ENCODE assay signal across 10 mouse cellular contexts in the genomic region with DNA sequence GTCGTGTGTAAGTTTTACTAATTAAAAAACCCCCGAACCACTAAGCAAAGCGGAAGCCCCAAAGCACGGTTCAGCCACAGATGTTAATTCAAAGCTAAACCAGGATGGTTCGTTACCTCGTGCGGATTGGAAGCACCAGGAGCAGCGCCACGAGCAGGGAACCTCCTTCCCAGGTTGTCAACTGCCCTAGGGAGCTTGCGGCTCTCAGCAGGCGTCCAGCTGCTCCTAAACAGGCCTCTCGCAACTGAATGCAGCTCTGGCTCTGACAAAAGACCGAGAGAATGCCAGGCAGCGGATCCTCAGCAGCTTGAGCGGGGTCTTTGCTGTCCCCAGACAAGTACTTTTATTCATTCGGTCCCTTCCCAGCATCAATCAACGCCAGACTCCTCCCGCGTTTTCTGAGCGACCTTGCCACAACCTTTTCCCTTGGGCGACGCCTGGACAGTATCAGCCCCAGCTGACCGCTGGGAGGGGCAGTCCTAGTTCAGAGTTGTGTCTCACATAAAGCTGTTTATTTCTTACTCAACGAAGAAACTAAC. TPM values are rescaled to one million over a fixed set of nuclear protein-coding genes. Genes with fewer than 3 reads are reported as not detected.
A peak's percentile ranks its signal among the peaks of the same experiment; 100 is the strongest.
DNase-seq lines count a peak whose midpoint lies in the region; ATAC-seq and TF ChIP-seq lines count a peak whose summit lies in the region.
"Had no signal": no experiment of that assay in that cellular context is flagged by ENCODE, and none has a peak within 500 bp of the region (broad histone marks: within the 10 kb centered on the region; RNA-seq: fewer than 3 reads in every experiment).

Ednrb (minus strand) TSS at position 392 of the 539 bp plus-strand sequence.

- no peak for TF ChIP-seq CTCF in kidney, adult 2 months (conservative IDR thresholded peaks at IDR 0.05; ENCODE audit: insufficient read depth, insufficient read length, low read depth, low read length)
- TF ChIP-seq CTCF in midbrain, postnatal 0 days (IDR thresholded peaks at IDR 0.05) = no peak

- H3K27ac ChIP-seq in kidney, adult 2 months (ENCODE audit: insufficient read depth, low read depth, low read length) = peak within 1 kb of the TSS; percentile 52
- H3K27ac ChIP-seq in liver, embryonic 11.5 days (ENCODE audit: low read depth, low read length) = no peak within 1 kb of the TSS; the same call in 1 of the 2 replicates
- peak within 1 kb of the TSS; percentile 59; the same call in 1 of the 2 replicates for H3K27ac ChIP-seq in midbrain, postnatal 0 days (ENCODE audit: low read depth, low read length)

- no peaks in the 10 kb centered on the region for H3K9me3 ChIP-seq in liver, embryonic 11.5 days (ENCODE audit: control insufficient read depth, low read length)
- no peaks in the 10 kb centered on the region for H3K9me3 ChIP-seq in midbrain, postnatal 0 days (ENCODE audit: low read length)

- H3K4me2 ChIP-seq in liver, embryonic 11.5 days = peak within 1 kb of the TSS; percentile 72
- H3K4me2 ChIP-seq in midbrain, postnatal 0 days (ENCODE audit: low read depth, low read length, poor library complexity, severe bottlenecking) = peak within 1 kb of the TSS; percentile 96

- no peak for TF ChIP-seq POLR2A in kidney, adult 2 months (IDR thresholded peaks at IDR 0.05; ENCODE audit: low read depth, low read length)

- peak; percentile 47 for ATAC-seq in common myeloid progenitor, adult 5-6 weeks (replicated peaks; ENCODE audit: low read depth, poor library complexity, severe bottlenecking)
- no peak; the same call in 1 of the 2 replicates for ATAC-seq in liver, embryonic 11.5 days (replicated peaks; ENCODE audit: low FRiP score)
- peak; percentile 73 for ATAC-seq in midbrain, postnatal 0 days (ENCODE audit: low FRiP score)

- H3K36me3 ChIP-seq in kidney, adult 2 months (ENCODE audit: control insufficient read depth, insufficient read depth, low read length) = no peaks in the 10 kb centered on the region
- H3K36me3 ChIP-seq in liver, embryonic 11.5 days (ENCODE audit: control insufficient read depth, insufficient read depth, low read length) = no peaks in the 10 kb centered on the region
- no peaks in the 10 kb centered on the region for H3K36me3 ChIP-seq in midbrain, postnatal 0 days (ENCODE audit: insufficient read depth, low read length)
- H3K36me3 ChIP-seq: G1E had no signal

- H3K9ac ChIP-seq in liver, embryonic 11.5 days (ENCODE audit: low read depth, low read length) = peak within 1 kb of the TSS; percentile 37
- peak within 1 kb of the TSS; percentile 54 for H3K9ac ChIP-seq in midbrain, postnatal 0 days (replicated peaks; ENCODE audit: low read length, poor library complexity, severe bottlenecking)

- no peak for DNase-seq in layer of hippocampus, adult 18-20 months (ENCODE audit: low spot score in 2 of 2)
- no peak for DNase-seq in layer of hippocampus, adult 11-12 months (ENCODE audit: low spot score)
- DNase-seq in heart, adult 9 months (ENCODE audit: low spot score in 2 of 2) = peak; percentile 35 to 36
- DNase-seq in kidney, adult 2 months = peak; percentile 66
- DNase-seq in liver, embryonic 11.5 days (ENCODE audit: low spot score) = peak; percentile 39
- DNase-seq in midbrain, postnatal 0 days (ENCODE audit: low spot score) = peak; percentile 74
- no peak for DNase-seq in cerebellum, adult 11-12 months

- H3K27me3 ChIP-seq in kidney, adult 2 months (replicated peaks; ENCODE audit: control insufficient read depth, insufficient read depth, low read length) = no peaks in the 10 kb centered on the region
- peaks cover 16% of the 10 kb centered on the region for H3K27me3 ChIP-seq in liver, embryonic 11.5 days (replicated peaks; ENCODE audit: control insufficient read depth, insufficient read depth, low read length)
- H3K27me3 ChIP-seq in midbrain, postnatal 0 days (ENCODE audit: insufficient read depth, low read length) = no peaks in the 10 kb centered on the region

- H3K4me1 ChIP-seq in kidney, adult 2 months (ENCODE audit: control insufficient read depth, insufficient read depth, low read length) = no peaks in the 10 kb centered on the region
- 0 out of 2 replicates have a peak, but pooled peaks cover 2% of the 10 kb centered on the region for H3K4me1 ChIP-seq in liver, embryonic 11.5 days (replicated peaks; ENCODE audit: control insufficient read depth, insufficient read depth, low read length)
- H3K4me1 ChIP-seq in midbrain, postnatal 0 days (ENCODE audit: insufficient read depth, low read length) = no peaks in the 10 kb centered on the region

- peak within 1 kb of the TSS; percentile 57 for H3K4me3 ChIP-seq in kidney, adult 2 months (ENCODE audit: insufficient read depth, low read depth, low read length)
- H3K4me3 ChIP-seq in liver, embryonic 11.5 days (ENCODE audit: low read depth, low read length) = peak within 1 kb of the TSS; percentile 46
- H3K4me3 ChIP-seq in midbrain, postnatal 0 days (ENCODE audit: low read depth, low read length) = peak within 1 kb of the TSS; percentile 43
- H3K4me3 ChIP-seq: myocyte had no signal

- WGBS in kidney, adult 2 months = 3% methylated on average over 24 of the region's 24 CpGs
- WGBS in liver, embryonic 11.5 days = 2% methylated on average over 24 of the region's 24 CpGs
- WGBS in midbrain, postnatal 0 days = under 1% methylated on average over 24 of the region's 24 CpGs

RNA-seq across cellular contexts. Expression of gene Ednrb, which starts in this region (rescaled TPM):
- total RNA-seq in layer of hippocampus, adult 18-20 months (2021) = 10 to 100 TPM; 32.0 to 36.1 TPM
- total RNA-seq in common myeloid progenitor, adult 5-6 weeks (2017) = 0.23 TPM in 1 of 2 replicates, not detected in the other
- polyA plus RNA-seq in kidney, adult 2 months (2012; rRNA removed) = 7.9 and 9.7 TPM in 2 replicates
- 24.6 and 25.7 TPM in 2 replicates for polyA plus RNA-seq in liver, embryonic 11.5 days (2014; fragmentation: Nextera tagmentation; extraction: Ambion mirVana)
- total RNA-seq in midbrain, postnatal 0 days (2014; rRNA removed) = 151 and 174 TPM in 2 replicates
- polyA plus RNA-seq in midbrain, postnatal 0 days (2015; fragmentation: Nextera tagmentation; extraction: Ambion mirVana) = 122 and 134 TPM in 2 replicates
- polyA plus RNA-seq: G1E, myocyte had no signal

Comparison
In these comparisons a context has a peak if more than half of its experiments do, and no peak if none do; other contexts are left out.
1. RNA of gene Ednrb (total RNA-seq): 151 to 174 TPM in midbrain, postnatal 0 days and 32.0 to 36.1 TPM in layer of hippocampus, adult 18-20 months; 0.23 TPM in common myeloid progenitor, adult 5-6 weeks; every median in the first group is over 10 times any median in the second.
2. Peak in ATAC-seq in common myeloid progenitor, adult 5-6 weeks; RNA of the gene not detected or under 1 TPM.
3. DNase-seq: peak in heart, adult 9 months (2 of 2), kidney, adult 2 months (single experiment), liver, embryonic 11.5 days (single experiment) and midbrain, postnatal 0 days (single experiment); none in layer of hippocampus, adult 18-20 months (0 of 2), layer of hippocampus, adult 11-12 months (single experiment) and cerebellum, adult 11-12 months (single experiment).
4. Peak in every context shown above with its lines, with median percentiles within 50 percentile points of each other: H3K4me3 ChIP-seq.